Mouse (Mus musculus) limb, embryonic 14.5 days (tissue): ENCODE data around the gene Hrk. TPM values are rescaled to one million over a fixed set of nuclear protein-coding genes. Genes with fewer than 3 reads are reported as not detected.

Experiments
- ATAC-seq: fragments of 200-750 bp; cut with Nextera tagmentation; 2 replicates; pipeline ENCODE4 v1.8.0; 2017; ENCODE audit warnings: low read depth, moderate number of reproducible peaks, moderate TSS enrichment; ENCODE audit not compliant: low FRiP score
- DNase-seq: peaks from one replicate; pipeline ENCODE4 v3.0.0-alpha.2; 2015; ENCODE audit warnings: low spot score
- H3K27ac ChIP-seq: fragments of 300-500 bp; sonication (generic); replicated peaks from 2 replicates; pipeline ENCODE4 v1.5.1; 2014; ENCODE audit warnings: low read depth, mild to moderate bottlenecking, low read length, moderate library complexity, mixed read lengths
- H3K27me3 ChIP-seq: fragments of 300-500 bp; sonication (generic); 2 replicates; pipeline ENCODE4 v1.6.1; 2014; ENCODE audit warnings: low read length, mixed read lengths; ENCODE audit not compliant: control insufficient read depth, insufficient read depth
- H3K36me3 ChIP-seq: fragments of 300-500 bp; sonication (generic); 2 replicates; pipeline ENCODE4 v1.6.1; 2014; ENCODE audit warnings: mild to moderate bottlenecking, low read length, moderate library complexity, mixed read lengths; ENCODE audit not compliant: control insufficient read depth, insufficient read depth
- H3K4me1 ChIP-seq: fragments of 300-500 bp; sonication (generic); 2 replicates; pipeline ENCODE4 v1.6.1; 2014; ENCODE audit warnings: antibody characterized with exemption, low read length, mixed read lengths; ENCODE audit not compliant: control insufficient read depth, insufficient read depth
- H3K4me2 ChIP-seq: fragments of 300-500 bp; sonication (generic); replicated peaks from 2 replicates; pipeline ENCODE4 v1.6.1; 2014; ENCODE audit warnings: low read depth, mild to moderate bottlenecking, low read length, moderate library complexity; ENCODE audit not compliant: severe bottlenecking
- H3K4me3 ChIP-seq: fragments of 300-500 bp; sonication (generic); replicated peaks from 2 replicates; pipeline ENCODE4 v1.5.1; 2014; ENCODE audit warnings: low read length
- H3K9ac ChIP-seq: fragments of 300-500 bp; sonication (generic); 2 replicates; pipeline ENCODE4 v1.6.1; 2014; ENCODE audit warnings: mild to moderate bottlenecking, low read depth, low read length, moderate library complexity; ENCODE audit not compliant: severe bottlenecking
- H3K9me3 ChIP-seq: fragments of 300-500 bp; sonication (generic); 2 replicates; pipeline ENCODE4 v1.6.1; 2016; ENCODE audit warnings: low read length; ENCODE audit not compliant: control insufficient read depth
- POLR2A ChIP-seq: fragments of 200-500 bp; IDR thresholded peaks from 2 replicates; pipeline ENCODE4 v1.8.0; 2012; ENCODE audit warnings: inconsistent platforms, mild to moderate bottlenecking, moderate library complexity, borderline replicate concordance; ENCODE audit not compliant: insufficient read depth, insufficient read length; ENCODE audit errors: extremely low read depth
- WGBS: fragments of 180-500 bp; shearing (Covaris S2); extraction: QIAGEN DNeasy Blood & Tissue Kit; methylation state at CpG from one replicate; pipeline ENCODE4 v1.1.7; 2014; 5-methylcytosine and 5-hydroxymethylcytosine counted together
- polyA plus RNA-seq, 2 experiments: library from polyadenylated mRNA; depleted of rRNA in 1 of 2; stranded (reverse) in 1 of 2; unstranded in 1 of 2; fragments of >200 nt; fragmentation: Nextera tagmentation in 1 of 2; extraction: Ambion mirVana in 1 of 2; gene quantifications; 2 replicates each; pipeline versions ENCODE4 v1.2.1 to v1.2.3; 2012 to 2014

The Hrk gene
- polyA plus RNA-seq, 2 experiments: 0.06 to 0.11 TPM

GRCm38 (mm10) chr5:118126671-118127070 lies 37.8 kb upstream of the Hrk start:
- Histone ChIP-seq H3K36me3 (peaks cover 45% of the 10 kb centered on the region), H3K9ac (no peak overlapping the region), H3K4me1 (no peaks in the 10 kb centered on the region), H3K9me3 (no peaks in the 10 kb centered on the region), H3K4me3 (no peak overlapping the region), H3K4me2 (no peak overlapping the region), H3K27me3 (no peaks in the 10 kb centered on the region), H3K27ac (no peak overlapping the region)
- TF ChIP-seq POLR2A: no peak
- no peak for DNase-seq
- 88% methylated on average over 4 of the region's 4 CpGs for WGBS
- no peak for ATAC-seq

- TF ChIP-seq POLR2A: no peak
- 68% methylated on average over 6 of the region's 6 CpGs for WGBS
- DNase-seq: no peak
- H3K4me3 ChIP-seq: no peak overlapping the region
- no peak overlapping the region for H3K4me2 ChIP-seq
- no peak overlapping the region for H3K9ac ChIP-seq
- H3K27ac ChIP-seq: no peak overlapping the region
- H3K27me3 ChIP-seq: no peaks in the 10 kb centered on the region
- no peaks in the 10 kb centered on the region for H3K9me3 ChIP-seq
- no peaks in the 10 kb centered on the region for H3K4me1 ChIP-seq
- peaks cover 45% of the 10 kb centered on the region for H3K36me3 ChIP-seq
- no peak for ATAC-seq
Measured at GRCm38 (mm10) chr5:118128208-118128607, 36.2 kb upstream of the Hrk start.

GRCm38 (mm10) chr5:118128651-118129050 lies 35.8 kb upstream of the Hrk start:
- DNase-seq (no peak), ATAC-seq (no peak)
- Histone ChIP-seq H3K27ac (no peak overlapping the region), H3K36me3 (peaks cover 45% of the 10 kb centered on the region), H3K27me3 (no peaks in the 10 kb centered on the region), H3K4me2 (no peak overlapping the region), H3K4me1 (no peaks in the 10 kb centered on the region), H3K9ac (no peak overlapping the region), H3K4me3 (no peak overlapping the region), H3K9me3 (no peaks in the 10 kb centered on the region)
- TF ChIP-seq POLR2A: no peak
- 68% methylated on average over 9 of the region's 9 CpGs for WGBS

GRCm38 (mm10) chr5:118136391-118136790 lies 28.1 kb upstream of the Hrk start:
- no peak for TF ChIP-seq POLR2A
- WGBS: 40% methylated on average over 5 of the region's 5 CpGs
- H3K9ac ChIP-seq: no peak overlapping the region
- DNase-seq: peak; percentile 54
- H3K27ac ChIP-seq: 0 out of 2 replicates have a peak overlapping the region, but pooled peaks have one; percentile 30
- no peak overlapping the region for H3K4me3 ChIP-seq
- no peak overlapping the region for H3K4me2 ChIP-seq
- H3K36me3 ChIP-seq: peaks cover 22% of the 10 kb centered on the region
- no peaks in the 10 kb centered on the region for H3K9me3 ChIP-seq
- no peaks in the 10 kb centered on the region for H3K27me3 ChIP-seq
- ATAC-seq: peak; percentile 59
- H3K4me1 ChIP-seq: peaks cover 20% of the 10 kb centered on the region

- Histone ChIP-seq H3K27me3 (no peaks in the 10 kb centered on the region), H3K4me2 (no peak overlapping the region), H3K4me1 (peaks cover 20% of the 10 kb centered on the region), H3K9ac (no peak overlapping the region), H3K27ac (no peak overlapping the region), H3K36me3 (peaks cover 32% of the 10 kb centered on the region), H3K4me3 (no peak overlapping the region), H3K9me3 (no peaks in the 10 kb centered on the region)
- 86% methylated on average over 8 of the region's 8 CpGs for WGBS
- ATAC-seq (no peak), DNase-seq (no peak)
- no peak for TF ChIP-seq POLR2A
Measured at GRCm38 (mm10) chr5:118139630-118140029, 24.8 kb upstream of the Hrk start.

- H3K9me3 ChIP-seq: no peaks in the 10 kb centered on the region
- DNase-seq: no peak
- 89% methylated on average over 8 of the region's 8 CpGs for WGBS
- no peak for TF ChIP-seq POLR2A
- no peak overlapping the region for H3K27ac ChIP-seq
- H3K27me3 ChIP-seq: no peaks in the 10 kb centered on the region
- H3K4me2 ChIP-seq: no peak overlapping the region
- no peak for ATAC-seq
- peaks cover 7% of the 10 kb centered on the region for H3K4me1 ChIP-seq
- no peak overlapping the region for H3K4me3 ChIP-seq
- no peak overlapping the region for H3K9ac ChIP-seq
- peaks cover 32% of the 10 kb centered on the region for H3K36me3 ChIP-seq
Measured at GRCm38 (mm10) chr5:118142471-118142870, 22.0 kb upstream of the Hrk start.
